Mouse (Mus musculus) frontal cortex, postnatal 14 days (tissue): ENCODE measurements at regions not wholly inside any gene's neighbourhood (a gene's known extent, or its start where the extent isn't known, plus 50 kb on each side); places are given as distances from the start of the nearest gene placed in this dataset.

Source experiments
- DNase-seq, 2 experiments: peaks; one replicate each; pipeline ENCODE4 v3.0.0; 2022; ENCODE audit warnings: low spot score in 2 of 2

DNA sequence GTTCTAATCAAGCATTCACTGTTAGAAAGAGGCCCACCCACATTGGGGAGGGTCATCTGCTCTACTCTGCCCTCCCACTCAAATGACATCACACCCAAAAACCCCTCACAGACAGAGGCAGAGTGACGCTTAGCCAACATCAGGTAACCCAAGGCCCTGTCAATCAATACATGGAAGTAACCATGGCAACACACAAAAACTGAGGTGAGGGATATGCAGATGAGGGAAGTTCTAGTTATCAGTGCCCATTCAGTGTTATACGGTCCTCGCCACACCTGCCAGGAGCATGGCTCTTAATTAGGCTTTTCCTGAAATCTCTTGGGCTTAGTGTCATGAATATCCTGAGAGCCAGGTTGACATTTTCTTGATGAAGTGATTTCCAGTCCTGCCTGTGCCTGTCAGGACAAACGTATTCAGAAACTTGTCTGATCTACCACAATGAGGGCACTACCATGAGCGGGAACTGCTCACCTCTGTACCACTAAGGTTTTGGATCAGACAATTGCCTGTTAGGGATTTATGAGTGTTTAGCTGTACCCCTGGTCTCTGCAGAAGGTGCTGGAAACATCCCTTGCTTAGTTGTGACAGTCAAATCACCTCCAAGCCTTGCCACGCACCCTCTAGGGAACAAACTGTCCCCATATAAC, 210.4 kb upstream of the Cdh4 start:
- DNase-seq: no peak

DNA sequence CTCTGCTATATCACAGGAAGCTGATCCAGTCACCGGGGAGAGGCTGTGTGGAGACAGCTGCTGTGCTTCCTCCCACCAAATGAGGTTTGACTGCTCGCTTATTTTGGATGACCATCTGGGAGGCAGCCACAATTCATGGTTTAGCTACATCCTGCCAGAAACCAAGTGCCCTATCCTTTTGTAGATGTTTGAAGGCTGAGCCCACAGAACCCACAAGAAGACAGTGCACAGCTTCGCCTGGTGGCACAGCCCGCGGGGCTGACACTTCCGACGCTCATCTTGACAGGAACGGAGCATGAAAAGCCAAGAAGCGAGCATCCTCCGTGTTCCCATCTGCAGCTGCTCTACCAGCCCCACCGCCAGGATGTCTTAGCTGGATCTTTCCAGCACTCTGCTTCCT, 204.1 kb upstream of the Cdh4 start:
- DNase-seq: peak; percentile 35 to 55

DNA sequence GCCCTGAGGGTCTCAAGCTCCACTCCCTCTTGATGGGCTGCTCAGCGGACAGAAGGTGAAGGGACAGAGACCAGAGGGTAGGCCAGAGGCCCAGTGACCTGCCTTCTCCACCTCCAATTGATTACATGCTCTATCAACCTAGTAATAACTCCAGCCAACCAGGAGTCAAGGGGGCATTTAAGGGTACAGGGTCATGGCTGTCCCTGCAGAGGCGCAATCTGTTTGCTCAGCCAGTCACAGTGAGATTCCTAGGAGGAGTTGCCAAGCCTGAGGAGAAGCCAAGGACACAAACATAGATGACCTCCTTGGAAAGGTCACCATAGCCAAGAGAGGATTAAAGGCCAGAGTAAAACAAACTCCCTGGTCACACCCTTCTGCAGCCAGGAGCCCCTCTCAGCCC, 181.3 kb upstream of the Cdh4 start:
- no peak for DNase-seq

DNA sequence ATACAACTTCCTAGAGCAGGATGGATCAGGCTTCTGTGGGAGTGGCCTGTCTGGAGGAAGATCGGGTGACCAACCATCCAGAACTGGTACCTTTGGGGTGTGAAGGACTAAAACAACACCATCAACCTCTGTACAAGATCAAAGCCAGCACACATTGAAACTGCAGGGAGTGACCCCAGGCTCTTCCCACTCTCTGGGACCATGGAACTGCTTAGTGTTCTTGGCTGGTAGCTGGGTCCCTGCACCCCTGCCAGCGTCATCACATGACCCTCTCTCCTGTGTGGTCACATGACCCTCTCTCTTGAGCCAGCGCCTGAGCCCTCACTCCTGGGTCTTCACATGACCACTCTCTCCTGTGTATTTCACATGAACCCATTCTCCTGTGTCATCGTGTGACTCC, 178.3 kb upstream of the Cdh4 start:
- DNase-seq: no peak

DNA sequence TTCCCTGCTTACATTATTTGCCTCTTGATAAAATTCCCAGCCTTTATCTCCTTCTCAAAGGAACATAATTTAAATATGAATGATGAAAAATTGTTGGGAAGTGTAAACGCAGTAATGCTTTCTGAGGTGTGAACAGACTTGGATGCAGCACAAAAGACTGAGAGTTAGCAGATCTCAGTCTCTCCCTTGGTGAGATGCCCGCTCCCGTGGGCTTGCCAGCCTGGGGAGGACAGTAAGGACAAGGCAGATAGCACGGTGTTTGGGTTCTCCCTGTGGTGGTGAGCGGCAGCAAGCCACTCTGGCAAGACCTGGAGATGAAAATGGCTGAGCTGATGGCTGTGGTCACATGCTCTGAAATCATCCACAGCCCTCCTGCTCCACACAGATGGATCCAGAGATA, 176.8 kb upstream of the Cdh4 start:
- no peak for DNase-seq

DNA sequence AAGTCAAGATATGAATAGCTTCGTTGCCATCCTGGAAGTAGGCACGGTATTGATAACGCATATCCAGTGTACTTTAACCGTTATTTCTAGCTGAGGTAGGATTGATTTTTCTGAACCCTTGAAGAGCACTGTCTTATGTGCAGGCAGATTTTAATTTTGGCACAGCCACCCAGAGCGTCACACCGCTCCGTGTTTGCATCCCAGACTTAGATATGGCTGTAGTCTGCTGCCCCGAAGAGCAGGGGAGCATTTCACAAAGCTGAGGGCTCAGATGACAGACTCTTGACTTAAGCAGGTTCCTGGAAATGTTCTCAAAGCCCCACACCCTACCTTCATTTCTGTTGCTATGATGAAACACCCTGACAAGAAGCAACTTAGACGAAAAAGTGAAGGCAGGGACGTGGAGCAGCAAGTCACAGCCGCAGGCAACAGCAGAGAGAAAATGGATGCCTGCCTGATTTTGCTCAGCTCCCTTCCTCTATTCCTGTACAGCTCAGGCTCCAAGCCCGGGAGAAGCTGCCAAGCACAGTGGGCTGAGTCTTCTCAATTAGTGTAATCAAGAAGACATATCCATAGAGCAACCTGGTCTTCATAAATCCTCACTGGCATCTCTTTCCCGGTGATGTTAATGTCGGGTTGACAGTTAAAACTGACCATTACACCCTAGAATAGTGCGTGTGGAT, 164.9 kb upstream of the Cdh4 start:
- DNase-seq: no peak

DNA sequence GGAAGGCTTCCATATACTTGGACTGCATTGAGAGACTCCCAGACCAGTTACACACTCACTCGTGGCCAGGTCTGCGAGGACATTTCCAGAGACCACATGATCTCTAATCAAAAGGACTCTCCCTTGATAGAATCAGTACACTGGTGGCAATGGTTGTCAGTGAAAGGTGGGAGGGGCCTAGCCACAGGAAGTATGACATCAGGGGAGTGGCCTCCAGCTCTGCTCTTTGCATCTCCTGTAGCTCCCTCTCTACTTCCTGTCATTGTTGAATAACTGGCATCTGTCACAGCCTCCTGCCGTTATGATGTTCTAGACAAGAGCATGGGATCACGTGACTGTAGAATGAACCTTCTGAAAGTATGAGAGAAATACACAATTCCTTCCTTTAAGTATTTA, 164.3 kb upstream of the Cdh4 start:
- DNase-seq: no peak

DNA sequence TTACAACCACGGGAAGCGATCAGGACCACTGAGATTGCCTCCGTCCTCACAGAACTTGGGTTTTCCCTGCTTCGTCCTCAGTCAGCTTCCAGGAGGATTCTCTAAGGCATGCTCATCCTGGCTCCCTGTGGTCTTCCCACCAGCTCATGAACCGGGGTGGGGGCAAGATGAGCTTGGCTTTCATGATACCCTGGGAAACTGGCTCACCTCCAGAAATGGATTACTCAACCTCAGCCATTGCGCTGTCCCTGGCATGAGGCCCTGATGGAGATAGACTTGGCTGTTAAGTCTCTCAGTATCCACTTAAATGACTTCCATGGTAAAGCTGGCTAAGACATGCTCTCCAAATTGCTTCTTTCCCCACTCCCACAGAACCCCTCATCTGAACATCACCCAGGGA, 160.0 kb upstream of the Cdh4 start:
- DNase-seq: no peak

DNA sequence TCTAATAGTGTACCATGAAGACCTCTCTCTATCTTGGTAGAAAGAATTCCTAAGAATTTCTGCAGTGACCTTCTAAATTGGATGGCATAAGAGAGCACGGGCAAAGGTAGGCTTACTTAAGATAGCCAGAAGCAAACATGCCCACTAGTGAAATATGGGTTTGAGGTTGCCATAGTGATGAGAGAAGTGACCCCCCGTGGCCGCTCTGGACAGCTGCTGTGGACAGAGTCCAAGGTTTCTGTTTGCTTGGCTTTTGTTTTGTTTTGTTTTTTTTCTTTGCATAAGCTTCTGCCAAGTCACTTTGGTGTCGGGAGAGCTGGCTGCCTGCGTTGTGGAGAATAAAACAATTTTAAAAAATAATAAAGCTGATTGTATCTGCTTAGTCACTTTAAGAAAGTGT, 151.8 kb upstream of the Cdh4 start:
- no peak for DNase-seq

DNA sequence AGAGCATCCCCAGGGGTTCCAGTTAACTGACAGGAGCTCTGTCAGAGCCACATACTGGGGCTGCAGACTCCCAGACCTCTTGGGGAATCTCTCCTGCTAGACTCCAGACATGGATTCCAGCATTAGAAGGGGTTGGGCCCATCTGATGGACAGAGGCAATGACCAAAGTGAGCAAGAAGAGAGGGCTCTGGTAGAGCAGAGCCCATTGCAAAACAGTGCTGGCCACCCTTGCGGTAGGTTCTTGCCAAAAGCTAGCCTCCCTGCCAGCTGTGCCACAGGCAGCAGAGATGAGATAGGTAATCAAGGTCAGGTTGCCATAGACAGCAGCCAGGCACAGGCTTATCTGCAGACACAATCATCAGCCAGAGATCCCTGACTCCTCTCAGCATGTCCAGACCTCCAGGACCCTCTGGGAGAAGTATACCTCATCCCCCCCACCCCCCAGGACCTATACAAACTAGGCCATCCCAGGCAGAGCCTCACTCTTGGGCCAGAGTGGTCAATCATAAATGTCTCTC, 151.1 kb upstream of the Cdh4 start:
- DNase-seq: no peak

DNA sequence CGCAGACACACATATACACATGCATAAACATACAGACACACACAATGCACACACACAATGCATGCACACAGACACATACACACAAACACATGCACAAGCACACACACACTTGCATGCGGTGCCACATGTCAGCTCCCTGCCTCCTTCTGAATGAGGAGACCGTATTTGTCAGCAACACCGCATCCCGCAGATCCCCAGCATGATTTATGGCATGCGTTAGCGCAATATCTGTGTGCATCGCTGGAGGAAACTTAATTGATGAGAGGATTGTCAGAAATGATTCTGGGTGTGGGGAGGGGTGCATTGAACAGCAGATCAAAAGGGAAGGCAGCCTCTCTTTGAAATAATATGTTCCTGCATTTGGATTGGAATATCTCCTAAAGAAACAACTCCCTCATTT, 150.3 kb upstream of the Cdh4 start:
- DNase-seq: no peak

DNA sequence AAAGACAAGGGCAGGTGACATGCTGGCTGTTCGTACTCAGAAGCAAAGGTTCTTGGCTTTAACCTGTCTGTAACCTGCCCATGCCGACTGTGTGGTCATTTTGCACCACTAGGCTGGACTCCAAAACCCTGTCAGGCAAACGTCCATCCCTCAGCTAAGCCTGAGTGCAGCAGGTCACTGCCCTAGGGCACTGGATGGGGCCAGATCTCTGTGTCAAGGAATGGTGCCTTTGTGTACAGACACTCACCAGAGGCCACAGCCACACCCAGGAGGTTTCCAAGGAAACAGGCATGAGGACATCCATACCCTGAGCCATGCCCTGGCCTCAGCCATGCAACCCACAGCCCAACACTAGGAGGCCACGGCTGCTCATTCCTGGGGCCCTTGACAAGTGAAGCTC, 149.7 kb upstream of the Cdh4 start:
- DNase-seq: no peak

DNA sequence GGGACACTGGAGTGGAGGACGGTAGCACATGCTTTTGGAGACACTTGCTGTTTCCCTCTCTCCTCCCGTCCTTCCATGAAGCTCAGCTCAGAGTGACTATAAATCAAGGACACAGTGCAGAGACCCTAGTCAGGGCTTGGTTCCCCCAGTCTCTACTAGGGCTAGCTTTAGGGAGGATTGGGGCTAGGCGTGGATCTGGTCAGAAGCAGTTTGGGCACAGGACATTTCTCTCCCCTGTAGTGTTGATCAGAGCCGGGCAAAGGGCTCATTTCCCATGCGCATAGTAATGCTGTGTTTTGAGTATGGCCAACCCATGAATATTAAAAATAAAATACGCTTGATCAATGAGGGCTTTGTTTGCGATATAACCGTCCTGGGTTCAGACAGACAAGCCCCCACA, 149.1 kb upstream of the Cdh4 start:
- DNase-seq: no peak

DNA sequence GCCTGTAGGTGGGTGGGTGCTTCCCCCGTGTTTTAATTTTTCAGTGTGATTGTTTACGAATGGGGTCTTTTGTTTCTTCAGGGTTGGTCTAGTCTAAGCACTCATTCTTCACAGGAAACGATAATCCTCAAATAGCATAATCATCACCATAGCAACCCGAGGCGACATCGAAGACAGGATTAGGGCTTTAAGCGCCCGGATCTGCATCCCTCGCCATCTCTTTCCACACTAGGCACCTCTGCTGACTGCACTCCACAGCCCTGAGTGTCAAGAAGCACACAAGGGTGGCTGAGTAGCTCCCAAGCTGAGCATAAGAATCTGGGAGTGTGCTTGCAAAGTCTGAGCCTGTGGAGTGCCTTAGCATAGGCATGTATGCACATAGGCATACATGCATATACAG, 145.2 kb upstream of the Cdh4 start:
- DNase-seq: no peak

DNA sequence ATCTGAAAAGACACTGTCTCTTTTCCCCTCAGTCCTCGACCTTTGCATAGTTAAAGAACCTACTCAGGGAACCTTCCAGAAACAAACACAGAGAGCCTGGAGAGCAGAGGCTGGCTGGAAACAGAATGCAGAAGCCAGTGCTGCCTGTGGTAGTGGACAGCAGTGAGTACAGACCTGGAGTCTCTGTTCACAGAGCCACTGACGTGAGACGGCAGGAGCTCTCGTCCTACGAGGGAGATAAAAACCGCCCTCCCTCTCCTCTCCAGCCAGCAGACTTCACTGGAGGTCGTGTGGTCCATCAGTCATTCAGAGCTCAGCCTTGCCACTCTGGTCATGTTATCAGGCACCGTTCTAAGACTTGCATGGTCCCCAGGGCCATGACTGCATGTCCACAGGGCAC, 138.5 kb upstream of the Cdh4 start:
- DNase-seq: no peak

DNA sequence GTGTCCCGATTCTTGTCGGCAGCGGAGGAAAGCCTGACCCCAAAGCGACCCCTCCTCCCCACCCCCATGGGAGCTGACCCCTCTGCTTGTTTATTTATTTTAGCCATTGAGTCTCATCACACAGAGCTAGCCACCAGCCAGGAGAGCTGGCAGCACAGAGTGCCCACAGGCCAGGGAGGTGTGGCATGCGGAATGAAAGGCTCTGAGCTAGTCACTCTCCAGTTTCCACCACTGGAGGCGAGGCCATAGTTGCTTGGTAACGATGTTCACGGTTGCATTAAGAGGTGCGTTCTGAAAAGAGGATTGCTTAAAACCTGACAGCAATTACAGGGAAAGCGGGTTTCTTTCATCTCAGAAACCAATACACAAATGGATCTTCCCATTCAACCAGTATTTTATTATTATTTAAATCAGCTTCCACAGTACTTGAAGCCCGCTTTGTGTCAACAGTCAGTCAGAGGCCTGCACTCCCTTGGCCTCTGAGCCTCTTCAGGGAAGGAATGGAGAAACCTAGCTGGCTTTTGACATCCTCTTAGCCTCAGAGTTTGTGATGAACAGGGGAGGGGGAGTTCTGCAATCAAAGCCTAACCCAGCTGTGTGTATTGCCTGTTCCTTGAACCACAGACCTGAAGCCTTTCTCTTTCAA, 134.8 kb upstream of the Cdh4 start:
- peak in 1 of 2 experiments; percentile 15 for DNase-seq

DNA sequence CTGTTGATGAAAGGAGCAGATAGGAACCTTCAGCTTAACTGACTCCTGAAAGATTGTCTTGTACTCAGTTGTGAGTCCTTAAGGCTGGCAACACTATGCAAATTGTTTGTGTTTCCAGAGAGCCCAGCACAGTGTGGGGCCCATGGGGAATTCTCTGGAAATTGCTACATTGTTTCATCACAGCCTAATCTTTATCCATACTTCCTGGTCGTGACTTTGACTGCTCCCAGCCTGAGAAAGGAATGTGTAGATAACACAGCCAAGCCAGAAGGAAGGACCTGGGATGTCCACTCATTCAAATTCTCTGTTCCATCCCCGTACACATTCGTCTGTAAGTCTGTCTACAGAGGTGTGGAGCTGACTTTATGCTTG, 134.3 kb upstream of the Cdh4 start:
- no peak for DNase-seq

DNA sequence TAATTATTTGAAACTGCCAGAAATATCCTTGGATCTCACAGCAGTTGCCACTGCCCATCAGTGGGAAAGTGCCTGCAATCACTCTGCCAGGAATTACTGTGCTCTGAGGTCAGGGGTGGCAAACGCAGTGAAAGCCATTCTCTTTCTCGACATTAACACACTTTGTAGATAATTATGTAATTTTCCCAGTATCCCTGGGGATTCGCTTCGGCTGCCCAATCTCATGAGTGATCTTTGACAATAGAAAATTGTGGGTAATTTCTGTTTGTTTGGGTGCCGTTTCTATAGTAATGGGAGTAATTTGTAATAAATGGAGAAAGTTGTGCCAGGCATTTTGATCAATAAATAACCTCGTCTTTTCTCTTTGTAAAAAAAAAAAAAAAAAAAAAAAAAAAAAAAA, 124.2 kb upstream of the Cdh4 start:
- DNase-seq: no peak

DNA sequence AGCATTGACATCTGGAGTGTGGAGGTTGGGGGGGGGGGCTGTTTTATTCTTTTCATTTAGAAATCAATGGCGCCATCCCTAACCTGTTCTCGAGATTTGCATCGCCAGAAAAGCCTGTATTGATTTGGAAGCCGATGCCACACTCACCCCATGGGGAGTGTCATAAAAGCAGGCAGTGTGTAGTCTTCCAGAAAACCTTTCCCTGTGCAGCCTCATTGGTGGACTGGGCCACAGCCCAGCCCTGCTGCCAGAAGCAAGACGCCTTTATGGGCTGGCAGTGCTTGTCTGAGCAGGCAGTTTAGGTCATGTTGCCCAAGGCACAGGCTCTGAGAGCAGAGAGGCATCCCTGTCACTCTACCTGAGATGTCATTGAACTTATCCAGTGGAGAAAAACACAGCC, 117.0 kb upstream of the Cdh4 start:
- DNase-seq: no peak

DNA sequence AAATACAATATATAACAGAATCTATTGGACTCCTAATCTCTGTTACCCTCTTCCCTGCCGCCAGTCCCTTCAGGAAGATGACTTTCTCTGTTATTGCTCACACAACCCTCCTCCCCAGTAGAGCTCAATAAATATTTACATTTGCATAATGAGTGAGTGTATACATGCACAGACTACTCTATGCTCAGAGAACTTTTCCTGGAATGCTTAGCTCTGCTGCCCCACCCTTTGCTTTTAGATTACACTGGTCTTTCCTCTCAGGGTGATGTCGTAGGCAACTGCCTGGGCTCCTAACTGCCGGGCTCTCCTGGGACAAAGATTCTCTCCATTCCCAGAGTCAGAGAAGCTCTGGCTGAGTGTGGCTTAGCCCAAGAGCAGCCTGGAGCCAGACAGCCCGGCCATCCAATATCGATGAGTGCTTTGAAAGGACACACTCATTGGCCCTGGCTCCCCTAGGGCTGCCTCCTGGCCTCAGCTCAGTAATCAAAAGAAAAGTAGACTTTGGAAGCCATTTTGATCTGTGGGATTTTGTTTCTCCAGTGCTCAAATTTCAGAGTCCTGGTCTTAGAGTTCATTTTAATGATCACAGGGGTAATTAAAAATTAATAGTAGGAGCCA, 109.2 kb upstream of the Cdh4 start:
- DNase-seq: no peak

DNA sequence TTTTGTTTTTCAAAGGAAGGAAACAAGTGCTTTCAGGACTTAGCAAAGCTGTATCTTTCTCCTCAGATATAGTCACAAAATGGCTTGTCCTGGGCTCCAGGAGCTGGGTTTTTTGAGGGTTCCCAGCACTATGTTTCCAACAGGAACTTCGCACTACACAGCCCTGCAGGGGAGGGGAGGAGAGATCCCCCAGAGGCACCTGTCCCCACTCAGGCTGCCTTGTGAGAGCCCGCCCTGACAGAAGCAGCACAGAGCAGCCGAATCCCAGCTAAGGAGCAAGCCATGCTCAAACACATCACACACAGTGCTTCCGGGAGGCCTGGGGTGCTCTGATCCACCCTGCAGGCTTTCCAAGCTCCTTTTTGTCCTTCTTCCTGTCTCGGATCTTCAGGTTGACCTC, 108.6 kb upstream of the Cdh4 start:
- no peak for DNase-seq

DNA sequence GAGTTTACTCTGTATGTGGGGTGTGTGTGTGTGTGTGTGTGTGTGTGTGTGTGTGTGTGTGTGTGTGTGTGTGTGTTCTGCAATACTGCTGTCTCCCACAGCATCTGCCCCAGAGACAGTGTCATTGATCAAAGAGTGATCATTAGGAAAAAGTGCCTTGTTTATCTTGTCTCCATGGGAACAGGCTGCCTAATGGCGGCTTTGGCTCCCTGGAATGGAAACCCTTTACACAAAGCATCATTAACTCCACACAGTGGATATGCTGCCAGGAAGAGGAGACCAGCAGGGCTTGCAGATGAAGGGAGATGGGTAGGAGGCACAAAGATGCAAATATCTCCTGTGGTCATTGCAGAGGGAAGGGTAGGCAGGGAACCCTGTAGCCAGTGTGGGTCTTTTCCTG, 106.0 kb upstream of the Cdh4 start:
- no peak for DNase-seq

DNA sequence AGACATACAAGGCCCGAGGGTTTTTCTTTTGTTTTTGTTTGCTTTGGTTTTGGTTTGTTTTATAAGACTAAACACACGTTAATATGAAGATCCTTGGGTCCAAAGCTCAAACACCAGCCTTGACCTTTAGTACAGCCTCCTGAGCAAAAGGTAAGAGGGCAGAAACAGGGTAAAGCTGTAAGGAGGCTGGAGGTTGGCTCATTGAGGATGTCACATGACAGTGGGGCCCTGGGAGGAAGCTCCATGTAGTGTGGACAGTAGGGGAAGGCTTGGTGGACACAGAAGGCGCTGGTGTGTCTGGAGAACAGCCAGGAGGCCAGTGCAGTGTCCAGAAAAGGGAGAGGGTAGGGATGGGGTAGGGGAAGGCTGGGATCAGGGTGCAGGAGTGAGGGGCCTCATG, 89.6 kb upstream of the Cdh4 start:
- DNase-seq: no peak
